Mouse (Mus musculus) layer of hippocampus, postnatal 10 days (tissue): Measurements from ENCODE around the gene Nms. TPM values are rescaled to one million over a fixed set of nuclear protein-coding genes. Genes with fewer than 3 reads are reported as not detected.

Experiments used
- DNase-seq, 2 experiments: peaks; one replicate each; pipeline ENCODE4 v3.0.0; 2021; ENCODE audit warnings: low spot score in 2 of 2
- total RNA-seq, 2 experiments: library from RNA; stranded (reverse); gene quantifications; 2 replicates each; pipeline ENCODE4 v1.2.3; 2021

Nms gene
- total RNA-seq, 2 experiments from 2014 or later = not detected

GRCm38 (mm10) chr1:38992365-38992764 lies 53.4 kb downstream of the Nms start:
- DNase-seq = no peak

Other genes with a start within 250 kb of the Nms start
- 100 to 1,000 TPM; 122 TPM for gene Lonrf2, start 102.4 kb upstream of the Nms start, total RNA-seq
- gene Chst10, start 41.0 kb upstream of the Nms start, total RNA-seq = 10 to 100 TPM; 53.0 to 58.5 TPM
- 10 to 100 TPM; 46.3 TPM for gene Pdcl3, start 46.5 kb downstream of the Nms start, total RNA-seq